Mouse (Mus musculus) heart, adult 8-10 months (tissue): ENCODE measurements around the gene Msantd1. TPM values are rescaled to one million over a fixed set of nuclear protein-coding genes. Genes with fewer than 3 reads are reported as not detected.

Experiments used
- DNase-seq: peaks from one replicate; pipeline ENCODE4 v3.0.0; 2022; ENCODE audit warnings: low spot score
- total RNA-seq, 4 experiments: library from RNA; stranded (reverse); gene quantifications; 2 replicates each; pipeline ENCODE4 v1.2.4; 2022

Msantd1 gene
- total RNA-seq, 4 experiments from 2014 or later = 0.16 to 0.72 (median 0.50) TPM

GRCm38 (mm10) chr5:34924519-34924918 is 16.7 kb downstream of the Msantd1 start:
- DNase-seq = no peak

- no peak for DNase-seq
These were observed 19.8 kb downstream of the Msantd1 start for GRCm38 (mm10) chr5:34927648-34928047.

GRCm38 (mm10) chr5:34930151-34930975 is 22.6 kb downstream of the Msantd1 start:
- DNase-seq = no peak

- no peak for DNase-seq
These were observed 23.3 kb downstream of the Msantd1 start for GRCm38 (mm10) chr5:34931091-34931490.

- peak; percentile 18 for DNase-seq
These were observed 24.0 kb downstream of the Msantd1 start for GRCm38 (mm10) chr5:34931516-34932457.

- DNase-seq = peak; percentile 58
These were observed 24.6 kb downstream of the Msantd1 start for GRCm38 (mm10) chr5:34932458-34932806.

- no peak for DNase-seq
These were observed 25.6 kb downstream of the Msantd1 start for GRCm38 (mm10) chr5:34933461-34933860.

- no peak for DNase-seq
These were observed 34.1 kb downstream of the Msantd1 start for GRCm38 (mm10) chr5:34941710-34942470.

- no peak for DNase-seq
These were observed 35.6 kb downstream of the Msantd1 start for GRCm38 (mm10) chr5:34943428-34943827.

- DNase-seq = peak; percentile 80
These were observed 41.3 kb downstream of the Msantd1 start, which contains the start of gene Rgs12 for GRCm38 (mm10) chr5:34948861-34949760. TSS of gene Rgs12 (plus strand) at chr5:34949445.

- DNase-seq = no peak
These were observed 42.0 kb downstream of the Msantd1 start for GRCm38 (mm10) chr5:34949769-34950211.

GRCm38 (mm10) chr5:34950486-34951160 is 42.8 kb downstream of the Msantd1 start:
- DNase-seq = no peak

GRCm38 (mm10) chr5:34951161-34951834 is 43.5 kb downstream of the Msantd1 start:
- DNase-seq = peak; percentile 42

- DNase-seq = no peak
These were observed 46.7 kb downstream of the Msantd1 start for GRCm38 (mm10) chr5:34954508-34954907.

- DNase-seq = peak; percentile 28
These were observed 47.8 kb downstream of the Msantd1 start for GRCm38 (mm10) chr5:34955630-34956029.

- no peak for DNase-seq
These were observed 48.3 kb downstream of the Msantd1 start for GRCm38 (mm10) chr5:34956151-34956550.

GRCm38 (mm10) chr5:34957015-34957414 is 49.2 kb downstream of the Msantd1 start:
- DNase-seq = no peak

GRCm38 (mm10) chr5:34960021-34960420 is 52.2 kb downstream of the Msantd1 start:
- DNase-seq = no peak

GRCm38 (mm10) chr5:34965531-34965930 is 57.7 kb downstream of the Msantd1 start:
- no peak for DNase-seq
